Mouse (Mus musculus): ENCODE measurements around the gene Cdk12. TPM values are rescaled to one million over a fixed set of nuclear protein-coding genes. Genes with fewer than 3 reads are reported as not detected.

The Cdk12 gene
- 2.5 and 2.9 TPM in 2 replicates for polyA plus RNA-seq (2021; fragmentation: Nextera tagmentation)
- long read RNA-seq, experiment 1, partial matches to known transcripts = 5 of 10 reads
- long read RNA-seq, experiment 1, other reads (novel, unspliced or antisense) = 5 of 10 reads
- long read RNA-seq, experiment 2, partial matches to known transcripts = 1 of 16 reads
- long read RNA-seq, experiment 2, other reads (novel, unspliced or antisense) = 15 of 16 reads

DNA sequence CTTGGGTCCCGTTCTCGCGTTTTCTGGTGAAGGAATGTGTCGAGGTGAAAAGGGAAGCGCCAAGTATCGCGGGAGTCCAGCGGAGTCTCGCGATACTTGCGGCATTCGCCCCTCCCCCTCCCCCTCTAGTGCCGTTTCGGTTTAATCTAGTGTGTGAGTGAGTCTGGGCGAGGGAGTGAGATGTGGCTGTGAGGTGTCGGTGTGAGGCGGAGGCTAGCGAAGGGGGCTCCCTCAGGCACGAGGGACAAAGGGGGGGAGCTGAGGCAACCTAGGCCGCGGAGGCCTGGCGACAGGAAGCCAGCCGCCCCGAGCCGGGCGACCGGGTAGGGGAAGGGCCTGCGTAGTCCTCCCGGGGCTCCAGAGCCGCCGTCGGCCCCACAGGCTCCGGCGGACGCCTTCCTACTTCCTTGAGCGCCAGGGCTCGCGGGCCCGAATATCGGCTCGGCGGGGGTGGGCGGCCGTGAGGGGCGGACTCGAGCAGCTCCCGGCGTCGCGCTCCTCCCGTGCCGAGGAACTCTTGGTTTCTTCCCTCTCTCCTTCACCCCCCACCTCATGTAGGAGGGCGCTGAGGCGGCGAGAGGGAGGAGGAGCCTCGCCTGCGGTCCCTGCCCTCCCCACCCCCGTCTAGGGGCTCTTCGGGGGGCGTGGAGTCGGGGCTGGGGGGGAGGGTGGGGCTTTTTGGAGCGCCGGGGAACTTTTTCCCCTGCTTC, at the start of gene Cdk12:
TSS of gene Cdk12 (plus strand) at position 419 of the 710 bp plus-strand sequence.

DNA sequence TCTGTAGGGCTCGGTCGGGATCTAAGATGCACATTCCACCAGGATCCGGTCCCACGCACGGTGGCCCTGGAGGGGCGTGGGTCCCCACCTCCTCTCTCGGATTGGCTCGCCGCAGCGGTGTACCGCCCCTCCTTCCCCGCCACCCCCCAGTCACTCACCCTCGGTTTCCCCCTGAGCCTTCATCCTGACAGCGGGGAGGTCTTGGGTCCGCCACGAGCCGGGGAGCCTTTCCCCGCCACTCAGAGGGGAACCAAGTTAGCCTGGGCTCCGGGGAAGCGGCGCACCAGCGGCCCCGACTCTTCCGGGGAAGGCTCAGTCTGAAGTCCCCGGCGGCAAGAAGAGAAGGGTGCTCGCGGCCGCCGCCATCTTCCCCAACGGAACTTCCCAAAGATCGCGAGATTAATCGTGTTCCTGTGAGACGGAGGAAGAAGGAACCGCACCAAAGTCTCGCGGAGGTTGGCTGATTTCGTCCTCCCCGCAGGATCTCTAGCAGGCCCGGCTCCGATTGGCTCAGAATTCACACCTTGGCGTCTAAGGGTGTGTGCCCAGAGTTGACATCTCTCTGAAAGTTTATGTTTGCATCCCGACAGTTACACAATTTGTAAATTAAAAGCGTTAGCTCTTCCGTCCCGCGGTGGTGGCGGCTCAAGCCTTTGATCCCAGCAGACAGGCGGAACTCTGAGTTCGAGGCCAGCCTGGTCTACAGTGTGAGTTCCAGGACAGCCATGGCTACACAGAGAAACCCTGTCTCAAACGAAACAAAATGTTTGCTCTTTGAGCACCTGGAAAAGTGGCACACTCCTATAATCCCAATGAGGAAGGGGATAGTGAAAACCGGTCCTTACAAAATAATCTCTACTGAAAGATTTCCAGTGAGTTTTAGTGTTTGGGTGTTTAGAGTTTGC, 9.7 kb upstream of the Cdk12 start, which contains the start of gene Med1:
TSS of gene Med1 (minus strand) at position 393 of the 905 bp plus-strand sequence.

Other genes starting within 250 kb of the Cdk12 start
- gene Plxdc1, start 216.6 kb upstream of the Cdk12 start, polyA plus RNA-seq (2021; fragmentation: Nextera tagmentation) = 22.9 and 30.2 TPM in 2 replicates
- gene Arl5c, start 206.9 kb upstream of the Cdk12 start, polyA plus RNA-seq (2021; fragmentation: Nextera tagmentation) = 7.6 and 9.7 TPM in 2 replicates
- gene Cacnb1, start 180.0 kb upstream of the Cdk12 start, polyA plus RNA-seq (2021; fragmentation: Nextera tagmentation) = 35.4 and 44.8 TPM in 2 replicates
- gene Rpl19, start 176.3 kb upstream of the Cdk12 start, polyA plus RNA-seq (2021; fragmentation: Nextera tagmentation) = 2,408 and 2,474 TPM in 2 replicates
- gene Stac2, start 149.6 kb upstream of the Cdk12 start, polyA plus RNA-seq (2021; fragmentation: Nextera tagmentation) = 7.4 and 15.2 TPM in 2 replicates
- gene Fbxl20, start 52.7 kb upstream of the Cdk12 start, polyA plus RNA-seq (2021; fragmentation: Nextera tagmentation) = 5.1 and 7.8 TPM in 2 replicates
- gene Med1, start 9.8 kb upstream of the Cdk12 start, polyA plus RNA-seq (2021; fragmentation: Nextera tagmentation) = 29.4 and 30.7 TPM in 2 replicates
- 8.6 and 13.4 TPM in 2 replicates for gene Neurod2, start 126.6 kb downstream of the Cdk12 start, polyA plus RNA-seq (2021; fragmentation: Nextera tagmentation)
- 207 and 248 TPM in 2 replicates for gene Ppp1r1b, start 145.3 kb downstream of the Cdk12 start, polyA plus RNA-seq (2021; fragmentation: Nextera tagmentation)
- gene Stard3, start 155.3 kb downstream of the Cdk12 start, polyA plus RNA-seq (2021; fragmentation: Nextera tagmentation) = 39.7 and 45.4 TPM in 2 replicates
- gene Tcap, start 180.8 kb downstream of the Cdk12 start, polyA plus RNA-seq (2021; fragmentation: Nextera tagmentation) = 10.8 and 18.4 TPM in 2 replicates
- 0.17 and 0.50 TPM in 2 replicates for gene Pnmt, start 183.4 kb downstream of the Cdk12 start, polyA plus RNA-seq (2021; fragmentation: Nextera tagmentation)
- 0.92 and 4.4 TPM in 2 replicates for gene Pgap3, start 197.4 kb downstream of the Cdk12 start, polyA plus RNA-seq (2021; fragmentation: Nextera tagmentation)
- gene Erbb2, start 209.4 kb downstream of the Cdk12 start, polyA plus RNA-seq (2021; fragmentation: Nextera tagmentation) = 1.1 and 1.3 TPM in 2 replicates
- gene Mien1, start 235.9 kb downstream of the Cdk12 start, polyA plus RNA-seq (2021; fragmentation: Nextera tagmentation) = 279 and 288 TPM in 2 replicates
- gene Grb7, start 243.3 kb downstream of the Cdk12 start, polyA plus RNA-seq (2021; fragmentation: Nextera tagmentation) = 1.4 and 1.7 TPM in 2 replicates